Mouse (Mus musculus) urinary bladder, postnatal 36 days (tissue): ENCODE results near the gene 1810010H24Rik.
"Not testable (repeated sequence)": the region's sequence is repeated elsewhere in the genome, so short reads cannot be mapped to it uniquely, and the experiment has no call there.

Experiments used
- DNase-seq, 2 experiments: peaks; one replicate each; pipeline ENCODE4 v3.0.0; 2022; ENCODE audit warnings: low spot score in 2 of 2, mixed read lengths in 1 of 2

Gene 1810010H24Rik

GRCm38 (mm10) chr11:107041396-107041795 lies 15.9 kb downstream of the 1810010H24Rik start:
- no peak for DNase-seq

GRCm38 (mm10) chr11:107043361-107043760 lies 17.9 kb downstream of the 1810010H24Rik start:
- no peak for DNase-seq

GRCm38 (mm10) chr11:107044321-107044720 lies 18.8 kb downstream of the 1810010H24Rik start:
- DNase-seq, result peak; percentile 46 to 60

GRCm38 (mm10) chr11:107045546-107045945 lies 20.1 kb downstream of the 1810010H24Rik start:
- DNase-seq, result no peak

GRCm38 (mm10) chr11:107046766-107047620 lies 21.5 kb downstream of the 1810010H24Rik start:
- DNase-seq, result no peak

GRCm38 (mm10) chr11:107054870-107055269 lies 29.4 kb downstream of the 1810010H24Rik start:
- DNase-seq, result no peak

GRCm38 (mm10) chr11:107057391-107057790 lies 31.9 kb downstream of the 1810010H24Rik start:
- no peak for DNase-seq

- DNase-seq, result not testable (repeated sequence)
These were observed 34.2 kb downstream of the 1810010H24Rik start for GRCm38 (mm10) chr11:107059634-107060033.

GRCm38 (mm10) chr11:107060941-107061340 lies 35.5 kb downstream of the 1810010H24Rik start:
- no peak for DNase-seq

- no peak for DNase-seq
These were observed 37.6 kb downstream of the 1810010H24Rik start for GRCm38 (mm10) chr11:107063067-107063466.

GRCm38 (mm10) chr11:107064590-107064989 lies 39.1 kb downstream of the 1810010H24Rik start:
- DNase-seq, result no peak

- DNase-seq, result no peak
These were observed 39.8 kb downstream of the 1810010H24Rik start for GRCm38 (mm10) chr11:107065216-107065785.
